Mouse (Mus musculus) MEL (cell line): ENCODE results near the gene 0610030E20Rik. TPM values are rescaled to one million over a fixed set of nuclear protein-coding genes. Genes with fewer than 3 reads are reported as not detected.

ENCODE experiments used
- DNase-seq: peaks from one replicate; pipeline ENCODE4 v3.0.0; 2011; ENCODE audit warnings: low read depth, low spot score
- H3K27ac ChIP-seq: 2 replicates; pipeline ENCODE4 v1.5.1; 2012; ENCODE audit warnings: low read depth, mild to moderate bottlenecking, control low read depth, low read length, moderate library complexity; ENCODE audit not compliant: control insufficient read depth
- H3K27me3 ChIP-seq, 2 experiments: fragments of 150-350 bp in 1 of 2; sonication (generic) in 1 of 2; 2 replicates each; pipeline ENCODE4 v1.6.1; 2012; ENCODE audit warnings: low read length in 2 of 2, mild to moderate bottlenecking in 2 of 2, improper control_type of control experiment in 1 of 2, moderate library complexity in 1 of 2; ENCODE audit not compliant: insufficient read depth in 2 of 2, control insufficient read depth in 1 of 2
- H3K36me3 ChIP-seq, 2 experiments: 2 replicates each; pipeline ENCODE4 v1.6.1; 2012 to 2014; ENCODE audit warnings: low read length in 2 of 2, improper control_type of control experiment in 1 of 2, inconsistent platforms in 1 of 2, mild to moderate bottlenecking in 1 of 2; ENCODE audit not compliant: insufficient read depth in 2 of 2, control insufficient read depth in 1 of 2
- H3K4me1 ChIP-seq, 2 experiments: fragments of 150-350 bp in 1 of 2; sonication (generic) in 1 of 2; 2 replicates each; pipeline ENCODE4 v1.6.1; 2012; ENCODE audit warnings: low read length in 2 of 2, improper control_type of control experiment in 1 of 2, mild to moderate bottlenecking in 1 of 2; ENCODE audit not compliant: insufficient read depth in 2 of 2, control insufficient read depth in 1 of 2
- H3K4me3 ChIP-seq, 2 experiments: fragments of 150-350 bp in 1 of 2; sonication (generic) in 1 of 2; 2 replicates each; pipeline ENCODE4 v1.5.1; 2012; ENCODE audit warnings: low read depth in 2 of 2, low read length in 2 of 2, mild to moderate bottlenecking in 2 of 2, moderate library complexity in 2 of 2, control low read depth in 1 of 2, improper control_type of control experiment in 1 of 2; ENCODE audit not compliant: control insufficient read depth in 1 of 2, insufficient read depth in 1 of 2
- H3K79me2 ChIP-seq: 2 replicates; pipeline ENCODE4 v1.6.1; 2012; ENCODE audit warnings: mild to moderate bottlenecking, low read length, moderate library complexity; ENCODE audit not compliant: control insufficient read depth, poor library complexity, insufficient read depth
- H3K9ac ChIP-seq: 2 replicates; pipeline ENCODE4 v1.6.1; 2012; ENCODE audit warnings: low read depth, mild to moderate bottlenecking, control low read depth, low read length, moderate library complexity; ENCODE audit not compliant: control insufficient read depth, poor library complexity, severe bottlenecking
- H3K9me3 ChIP-seq: fragments of 150-350 bp; sonication (generic); replicated peaks from 2 replicates; pipeline ENCODE4 v1.6.1; 2012; ENCODE audit warnings: mild to moderate bottlenecking, low read length, improper control_type of control experiment, moderate library complexity; ENCODE audit not compliant: insufficient read depth
- BHLHE40 ChIP-seq: IDR thresholded peaks from 2 replicates; pipeline ENCODE4 v1.6.1; 2012; ENCODE audit warnings: low read depth, mild to moderate bottlenecking, inconsistent platforms, low read length, improper control_type of control experiment, borderline replicate concordance
- CHD1 ChIP-seq: IDR thresholded peaks from 2 replicates; pipeline ENCODE4 v1.6.1; 2012; ENCODE audit warnings: low read depth, mild to moderate bottlenecking, inconsistent platforms, low read length, improper control_type of control experiment
- CHD2 ChIP-seq: IDR thresholded peaks from 2 replicates; pipeline ENCODE4 v1.6.1; 2011; ENCODE audit warnings: low read length, improper control_type of control experiment
- E2F4 ChIP-seq: IDR thresholded peaks from 2 replicates; pipeline ENCODE4 v1.6.1; 2011; ENCODE audit warnings: low read depth, low read length, improper control_type of control experiment, borderline replicate concordance
- ELF1 ChIP-seq: IDR thresholded peaks from 2 replicates; pipeline ENCODE4 v1.6.1; 2014; ENCODE audit warnings: low read depth, mild to moderate bottlenecking, inconsistent platforms, low read length, improper control_type of control experiment, moderate library complexity
- EP300 ChIP-seq, 2 experiments: IDR thresholded peaks; 2 replicates each; pipeline ENCODE4 v1.6.1; 2011; ENCODE audit warnings: improper control_type of control experiment in 2 of 2, low read length in 2 of 2, low read depth in 1 of 2, mild to moderate bottlenecking in 1 of 2
- ETS1 ChIP-seq: IDR thresholded peaks from 2 replicates; pipeline ENCODE4 v1.6.1; 2012; ENCODE audit warnings: low read depth, mild to moderate bottlenecking, inconsistent platforms, low read length, improper control_type of control experiment, moderate library complexity
- GABPA ChIP-seq: IDR thresholded peaks from 2 replicates; pipeline ENCODE4 v1.6.1; 2012; ENCODE audit warnings: low read depth, mild to moderate bottlenecking, inconsistent platforms, low read length, improper control_type of control experiment, moderate library complexity
- GATA1 ChIP-seq: IDR thresholded peaks from 2 replicates; pipeline ENCODE4 v1.6.1; 2011; ENCODE audit warnings: low read depth, low read length, improper control_type of control experiment
- HCFC1 ChIP-seq: IDR thresholded peaks from 2 replicates; pipeline ENCODE4 v1.6.1; 2012; ENCODE audit warnings: low read depth, mild to moderate bottlenecking, inconsistent platforms, low read length, improper control_type of control experiment, moderate library complexity
- KAT2A ChIP-seq: conservative IDR thresholded peaks from 2 replicates; pipeline ENCODE4 v1.6.1; 2012; ENCODE audit warnings: low read depth, low read length, improper control_type of control experiment, inconsistent platforms
- MAFK ChIP-seq: IDR thresholded peaks from 2 replicates; pipeline ENCODE4 v1.6.1; 2011; ENCODE audit warnings: low read depth, mild to moderate bottlenecking, low read length, improper control_type of control experiment, borderline replicate concordance
- MAX ChIP-seq: IDR thresholded peaks from 2 replicates; pipeline ENCODE4 v1.6.1; 2011; ENCODE audit warnings: low read length, improper control_type of control experiment
- MAZ ChIP-seq: IDR thresholded peaks from 2 replicates; pipeline ENCODE4 v1.6.1; 2012; ENCODE audit warnings: low read depth, mild to moderate bottlenecking, inconsistent platforms, low read length, improper control_type of control experiment
- MEF2A ChIP-seq: IDR thresholded peaks from 2 replicates; pipeline ENCODE4 v1.6.1; 2014; ENCODE audit warnings: low read depth, mild to moderate bottlenecking, inconsistent platforms, low read length, improper control_type of control experiment; ENCODE audit not compliant: poor library complexity, insufficient replicate concordance, severe bottlenecking; ENCODE audit errors: extremely low read depth
- MXI1 ChIP-seq: IDR thresholded peaks from 2 replicates; pipeline ENCODE4 v1.6.1; 2011; ENCODE audit warnings: mild to moderate bottlenecking, low read depth, low read length, improper control_type of control experiment
- MYB ChIP-seq: IDR thresholded peaks from 2 replicates; pipeline ENCODE4 v1.6.1; 2011; ENCODE audit warnings: mild to moderate bottlenecking, low read depth, low read length, improper control_type of control experiment
- NELFE ChIP-seq: IDR thresholded peaks from 2 replicates; pipeline ENCODE4 v1.6.1; 2011; ENCODE audit warnings: low read depth, low read length, improper control_type of control experiment
- POLR2A ChIP-seq, 2 experiments: IDR thresholded peaks; 2 replicates each; pipeline ENCODE4 v1.6.1; 2011 to 2012; ENCODE audit warnings: low read length in 2 of 2, mild to moderate bottlenecking in 2 of 2, control low read depth in 1 of 2, improper control_type of control experiment in 1 of 2, low read depth in 1 of 2, moderate library complexity in 1 of 2; ENCODE audit not compliant: control insufficient read depth in 1 of 2, insufficient read depth in 1 of 2, poor library complexity in 1 of 2
- POLR2AphosphoS5 ChIP-seq: IDR thresholded peaks from 2 replicates; pipeline ENCODE4 v1.6.1; 2012; ENCODE audit warnings: low read depth, borderline replicate concordance, mild to moderate bottlenecking, inconsistent platforms, low read length, moderate library complexity, mixed read lengths
- SIN3A ChIP-seq: IDR thresholded peaks from 2 replicates; pipeline ENCODE4 v1.6.1; 2012; ENCODE audit warnings: low read length, improper control_type of control experiment, inconsistent platforms
- TAL1 ChIP-seq: IDR thresholded peaks from 2 replicates; pipeline ENCODE4 v1.6.1; 2012; ENCODE audit warnings: mild to moderate bottlenecking, inconsistent platforms, low read length, moderate library complexity, mixed read lengths
- TBP ChIP-seq: IDR thresholded peaks from 2 replicates; pipeline ENCODE4 v1.8.0; 2011; ENCODE audit warnings: low read depth, low read length, improper control_type of control experiment
- TCF12 ChIP-seq: IDR thresholded peaks from 2 replicates; pipeline ENCODE4 v1.6.1; 2014; ENCODE audit warnings: low read depth, mild to moderate bottlenecking, inconsistent platforms, low read length, improper control_type of control experiment, moderate library complexity
- UBTF ChIP-seq: IDR thresholded peaks from 2 replicates; pipeline ENCODE4 v1.6.1; 2012; ENCODE audit warnings: low read depth, mild to moderate bottlenecking, inconsistent platforms, low read length, improper control_type of control experiment, moderate library complexity, borderline replicate concordance; ENCODE audit not compliant: insufficient read depth
- USF1 ChIP-seq: IDR thresholded peaks from 2 replicates; pipeline ENCODE4 v1.6.1; 2014; ENCODE audit warnings: low read depth, mild to moderate bottlenecking, inconsistent platforms, low read length, improper control_type of control experiment, moderate library complexity
- USF2 ChIP-seq, 2 experiments: IDR thresholded peaks; 2 replicates each; pipeline ENCODE4 v1.6.1; 2011 to 2012; ENCODE audit warnings: improper control_type of control experiment in 2 of 2, low read length in 2 of 2, borderline replicate concordance in 1 of 2, inconsistent platforms in 1 of 2, low read depth in 1 of 2, mild to moderate bottlenecking in 1 of 2; ENCODE audit not compliant: insufficient read depth in 1 of 2
- ZNF384 ChIP-seq: IDR thresholded peaks from 2 replicates; pipeline ENCODE4 v1.6.1; 2012; ENCODE audit warnings: low read depth, mild to moderate bottlenecking, inconsistent platforms, low read length, improper control_type of control experiment
- polyA plus RNA-seq, 2 experiments: library from polyadenylated mRNA; stranded (reverse) in 1 of 2; unstranded in 1 of 2; fragments of >175 nt in 1 of 2; fragments of >200 nt in 1 of 2; gene quantifications; 2 replicates each; pipeline versions ENCODE4 v1.2.1 to v1.2.4; 2012; ENCODE audit warnings: low replicate concordance in 2 of 2, low read depth in 1 of 2; ENCODE audit not compliant: insufficient read length in 2 of 2, insufficient read depth in 1 of 2, missing spikeins in 1 of 2
- total RNA-seq: library from RNA; depleted of rRNA; stranded (reverse); fragments of 300-350 nt; gene quantifications from 2 replicates; pipeline ENCODE4 v1.2.3, GENCODE M21; 2012

0610030E20Rik gene
- total and polyA plus RNA-seq, 3 experiments: 14.2 to 28.5 TPM; not detected in 1

- H3K9me3 ChIP-seq: no peaks in the 10 kb centered on the region
- H3K79me2 ChIP-seq: no peaks in the 10 kb centered on the region; the same call in 1 of the 2 replicates
- peaks cover 4 to 16% of the 10 kb centered on the region in 2 experiments for H3K36me3 ChIP-seq
- peaks cover 4 to 13% of the 10 kb centered on the region in 2 experiments; a peak in 3 of 4 replicates for H3K4me1 ChIP-seq
- DNase-seq: no peak
- H3K9ac ChIP-seq: no peak overlapping the region
- H3K4me3 ChIP-seq: no peak overlapping the region
- TF ChIP-seq MYB (no peak), MEF2A (no peak), TAL1 (no peak), EP300 (IDR thresholded peaks at IDR 0.05; ENCODE audit: low read depth in 1 of 2, low read length in 2 of 2) (no peak), USF1 (no peak), MAZ (no peak), UBTF (no peak), ZNF384 (no peak), SIN3A (no peak), GATA1 (no peak)
- H3K27ac ChIP-seq: no peak overlapping the region
- H3K27me3 ChIP-seq: no peaks in the 10 kb centered on the region
These were observed 8.9 kb downstream of the 0610030E20Rik start for GRCm38 (mm10) chr6:72356001-72356532.

DNA sequence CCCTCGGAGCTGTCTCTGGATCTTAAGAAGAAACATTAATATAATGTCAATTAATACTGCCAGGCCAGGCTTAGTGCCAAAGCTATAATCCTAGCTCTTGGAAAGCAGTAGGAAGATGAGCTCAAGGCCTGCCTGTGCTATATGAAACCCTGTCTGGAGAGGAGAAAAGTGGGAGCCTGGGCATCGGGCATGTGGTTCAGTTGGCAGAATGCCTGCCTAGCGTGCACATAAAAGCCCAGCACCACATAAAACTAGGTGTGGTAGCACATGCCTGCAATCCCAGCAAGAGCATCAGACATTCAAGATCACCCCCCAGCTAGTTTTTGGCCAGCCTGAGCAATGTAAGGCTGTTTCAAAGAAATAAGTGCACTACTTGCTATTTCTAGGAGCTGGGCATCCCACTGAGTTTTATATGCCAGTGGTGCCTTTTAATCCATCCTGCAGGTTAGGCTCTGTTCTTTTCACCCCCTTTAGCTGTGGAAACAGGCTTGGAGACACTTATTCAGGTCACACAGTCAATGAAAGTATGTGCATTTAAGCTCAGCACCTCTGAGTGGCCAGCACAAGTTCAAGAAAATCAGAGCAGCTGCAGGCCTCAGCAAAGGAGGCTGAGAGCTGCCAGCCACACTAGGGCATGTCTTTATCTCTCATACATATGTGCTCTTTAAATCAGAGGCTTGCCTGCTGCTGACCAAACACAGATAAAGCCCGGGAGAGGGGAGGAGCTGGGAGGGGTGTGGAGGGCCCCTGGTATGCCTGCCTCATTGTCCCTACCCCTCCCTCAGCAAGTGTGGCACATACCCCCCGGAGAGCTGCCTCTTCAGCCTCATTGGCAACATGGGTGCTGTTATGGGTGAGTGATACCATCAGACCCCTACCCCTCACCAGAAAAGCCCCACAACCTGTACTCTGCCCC, 10.3 kb downstream of the 0610030E20Rik start:
- Histone ChIP-seq H3K9ac (no peak overlapping the region), H3K4me1 (peaks cover 0 to 18% of the 10 kb centered on the region in 2 experiments; a peak in 2 of 4 replicates), H3K27ac (no peak overlapping the region), H3K9me3 (no peaks in the 10 kb centered on the region), H3K4me3 (no peak overlapping the region), H3K36me3 (peaks cover under 1 to 15% of the 10 kb centered on the region in 2 experiments), H3K79me2 (peaks cover 8% of the 10 kb centered on the region), H3K27me3 (no peaks in the 10 kb centered on the region)
- peak; percentile 72 for DNase-seq
- TF ChIP-seq E2F4: no peak
- no peak for TF ChIP-seq MYB
- TF ChIP-seq TAL1: peak; percentile 90
- TF ChIP-seq MAX: no peak
- TF ChIP-seq HCFC1: no peak
- no peak for TF ChIP-seq MAFK
- TF ChIP-seq UBTF: no peak
- no peak for TF ChIP-seq NELFE
- TF ChIP-seq USF2 (IDR thresholded peaks at IDR 0.05; ENCODE audit: borderline replicate concordance in 1 of 2, insufficient read depth in 1 of 2, low read depth in 1 of 2, low read length in 2 of 2): no peak
- peak; percentile 35; the same call in 1 of the 2 replicates for TF ChIP-seq BHLHE40
- TF ChIP-seq ELF1: no peak
- no peak for TF ChIP-seq GABPA
- no peak for TF ChIP-seq CHD1
- peak; percentile 88 for TF ChIP-seq TCF12
- no peak for TF ChIP-seq KAT2A
- TF ChIP-seq ETS1: peak; percentile 44; the same call in 1 of the 2 replicates
- no peak for TF ChIP-seq USF1
- TF ChIP-seq MXI1: peak; percentile 26; the same call in 1 of the 2 replicates
- TF ChIP-seq POLR2AphosphoS5: no peak
- TF ChIP-seq POLR2A (IDR thresholded peaks at IDR 0.05; ENCODE audit: control insufficient read depth in 1 of 2, insufficient read depth in 1 of 2, low read depth in 1 of 2, low read length in 2 of 2, poor library complexity in 1 of 2): no peak
- TF ChIP-seq MEF2A: no peak
- TF ChIP-seq TBP: no peak
- no peak for TF ChIP-seq SIN3A
- no peak for TF ChIP-seq CHD2
